Mouse (Mus musculus) right cerebral cortex, adult 18-20 months (tissue): Measurements from ENCODE around the gene Tbxas1.

ENCODE experiments used
- DNase-seq: peaks from one replicate; pipeline ENCODE4 v3.0.0; 2022; ENCODE audit warnings: mixed read lengths

Tbxas1 gene

GRCm38 (mm10) chr6:38966839-38967238, 91.6 kb downstream of the Tbxas1 start:
- no peak for DNase-seq

- DNase-seq: no peak
These were observed 92.1 kb downstream of the Tbxas1 start for GRCm38 (mm10) chr6:38967288-38967687.

GRCm38 (mm10) chr6:38967988-38968387, 92.8 kb downstream of the Tbxas1 start:
- DNase-seq: no peak

- no peak for DNase-seq
These were observed 94.9 kb downstream of the Tbxas1 start for GRCm38 (mm10) chr6:38969944-38970740.

DNA sequence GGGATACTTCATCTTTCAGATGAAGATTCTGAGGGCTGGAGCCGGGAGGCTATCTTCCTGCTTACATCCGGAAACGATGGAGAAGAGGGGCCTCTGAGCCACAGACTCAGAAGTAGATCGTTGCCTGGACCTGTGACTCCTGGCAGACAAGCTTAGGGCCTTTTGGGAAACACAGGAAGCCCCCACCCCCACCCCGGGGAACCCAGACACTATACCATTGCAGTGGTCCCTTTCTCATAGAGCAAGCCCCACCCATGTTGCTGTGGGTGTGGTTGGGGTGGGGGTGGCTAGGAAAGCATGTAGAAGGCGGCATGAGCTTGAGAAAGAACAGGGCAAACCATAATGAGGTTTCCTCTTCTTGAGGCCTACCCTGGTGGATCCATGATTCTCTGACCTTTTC, 95.6 kb downstream of the Tbxas1 start:
- no peak for DNase-seq

GRCm38 (mm10) chr6:38972826-38973225, 97.6 kb downstream of the Tbxas1 start:
- DNase-seq: no peak

GRCm38 (mm10) chr6:38973441-38974161, 98.4 kb downstream of the Tbxas1 start:
- no peak for DNase-seq

GRCm38 (mm10) chr6:38974162-38974525, 98.9 kb downstream of the Tbxas1 start:
- no peak for DNase-seq

GRCm38 (mm10) chr6:38974536-38975268, 99.5 kb downstream of the Tbxas1 start:
- DNase-seq: no peak

- DNase-seq: no peak
These were observed 100.7 kb downstream of the Tbxas1 start for GRCm38 (mm10) chr6:38975866-38976265.

DNA sequence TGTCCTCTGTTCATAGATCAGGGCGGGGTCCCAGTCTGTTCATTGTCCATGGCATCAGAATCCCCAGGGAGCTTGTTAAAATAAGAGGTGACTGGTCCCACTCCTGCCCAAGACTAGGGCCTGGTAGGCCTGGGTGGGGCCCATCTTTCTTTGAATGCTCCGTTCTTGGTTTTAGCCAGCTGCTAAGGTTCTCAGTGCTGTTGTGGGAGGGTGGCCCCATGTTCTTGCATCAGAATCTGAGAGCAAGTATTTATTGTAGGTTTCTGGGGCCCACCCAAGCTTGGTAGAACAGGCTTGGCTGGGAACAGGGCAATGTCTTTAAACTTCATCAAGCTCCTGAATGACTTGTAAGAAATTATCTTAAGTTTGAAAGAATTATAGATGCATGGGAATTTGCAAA, 101.2 kb downstream of the Tbxas1 start:
- DNase-seq: no peak

DNA sequence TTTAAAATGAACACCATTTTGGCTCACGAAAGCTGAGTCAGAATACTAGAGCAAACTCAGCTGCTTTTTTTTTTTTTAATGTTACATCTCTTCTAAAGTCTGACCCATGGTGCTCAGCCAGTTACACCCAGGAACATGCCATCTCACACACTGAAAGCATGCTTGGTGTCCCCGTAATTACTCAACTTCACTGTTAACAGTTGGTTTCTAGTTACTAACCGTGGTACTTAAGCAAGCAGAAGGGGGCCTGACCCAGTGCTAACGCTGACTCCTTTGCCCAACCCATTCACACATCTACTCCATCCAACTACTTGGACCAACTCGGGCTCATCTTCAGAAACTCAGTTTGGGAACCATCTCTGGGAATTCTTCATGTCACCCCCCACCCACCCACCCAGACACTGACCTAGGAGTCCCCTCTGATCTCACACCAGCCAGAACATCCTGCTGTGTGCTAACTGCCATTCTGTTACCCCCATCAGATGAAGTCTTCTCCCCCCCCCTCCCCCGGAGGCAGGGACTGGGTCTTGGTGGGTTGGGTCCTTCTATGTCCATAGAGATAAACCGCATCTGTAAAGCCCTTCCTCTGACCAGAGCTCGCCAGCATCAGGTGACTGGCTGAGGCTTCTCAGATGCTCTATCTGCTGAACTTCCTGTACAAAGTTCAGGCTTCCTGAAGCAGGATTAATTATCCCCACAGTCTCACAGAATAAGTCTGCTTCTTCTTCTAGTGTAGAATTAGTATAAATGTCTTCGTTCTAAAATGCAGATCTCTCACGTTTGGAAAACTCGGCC, 105.9 kb downstream of the Tbxas1 start:
- DNase-seq: no peak

GRCm38 (mm10) chr6:38982071-38982470, 106.9 kb downstream of the Tbxas1 start:
- no peak for DNase-seq

- no peak for DNase-seq
These were observed 107.5 kb downstream of the Tbxas1 start for GRCm38 (mm10) chr6:38982656-38983055.

- DNase-seq: peak; percentile 17
These were observed 107.9 kb downstream of the Tbxas1 start for GRCm38 (mm10) chr6:38983060-38983459.

- DNase-seq: no peak
These were observed 109.4 kb downstream of the Tbxas1 start for GRCm38 (mm10) chr6:38984626-38985025.

GRCm38 (mm10) chr6:38986641-38987040, 111.4 kb downstream of the Tbxas1 start:
- no peak for DNase-seq

DNA sequence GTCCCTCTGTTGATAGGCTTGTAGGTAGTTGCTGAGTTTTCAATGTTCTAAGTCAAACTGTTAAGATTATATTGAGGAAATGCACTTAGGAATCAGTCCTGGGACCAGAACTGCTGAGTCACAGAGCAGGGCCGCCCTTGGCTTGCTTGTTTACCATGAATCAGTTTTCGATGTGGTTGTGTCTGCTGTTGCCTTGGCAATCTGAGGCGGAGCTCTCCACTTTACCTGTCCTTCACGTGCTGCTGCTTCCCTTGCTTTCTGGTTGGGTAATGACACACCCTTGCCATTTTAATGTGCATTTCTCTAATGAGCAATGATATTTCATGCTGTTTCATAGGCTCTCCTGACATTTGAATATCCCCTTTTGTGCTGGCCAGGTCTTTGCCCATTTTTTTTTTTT, 116.8 kb downstream of the Tbxas1 start:
- DNase-seq: no peak

DNA sequence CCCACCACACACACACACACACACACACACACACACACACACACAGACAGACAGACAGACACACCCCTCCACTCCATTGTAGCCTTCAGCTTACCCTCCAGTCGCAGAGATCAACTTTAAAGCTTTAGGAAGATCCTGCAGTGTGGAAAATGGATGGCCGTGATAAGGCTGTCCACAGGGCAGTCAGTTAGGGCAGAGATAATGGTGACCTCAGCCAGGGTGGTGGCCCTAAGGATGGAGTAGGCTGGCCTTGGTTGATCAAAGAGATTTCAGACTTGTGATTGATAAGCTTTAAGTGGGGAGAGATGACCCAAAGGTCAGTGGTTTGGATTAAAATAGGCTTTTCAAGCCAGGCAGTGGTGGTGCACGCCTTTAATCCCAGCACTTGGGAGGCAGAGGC, 120.6 kb downstream of the Tbxas1 start:
- DNase-seq: no peak

GRCm38 (mm10) chr6:38997838-38998237, 122.6 kb downstream of the Tbxas1 start:
- DNase-seq: no peak

- no peak for DNase-seq
These were observed 127.9 kb downstream of the Tbxas1 start for GRCm38 (mm10) chr6:39003126-39003525.

DNA sequence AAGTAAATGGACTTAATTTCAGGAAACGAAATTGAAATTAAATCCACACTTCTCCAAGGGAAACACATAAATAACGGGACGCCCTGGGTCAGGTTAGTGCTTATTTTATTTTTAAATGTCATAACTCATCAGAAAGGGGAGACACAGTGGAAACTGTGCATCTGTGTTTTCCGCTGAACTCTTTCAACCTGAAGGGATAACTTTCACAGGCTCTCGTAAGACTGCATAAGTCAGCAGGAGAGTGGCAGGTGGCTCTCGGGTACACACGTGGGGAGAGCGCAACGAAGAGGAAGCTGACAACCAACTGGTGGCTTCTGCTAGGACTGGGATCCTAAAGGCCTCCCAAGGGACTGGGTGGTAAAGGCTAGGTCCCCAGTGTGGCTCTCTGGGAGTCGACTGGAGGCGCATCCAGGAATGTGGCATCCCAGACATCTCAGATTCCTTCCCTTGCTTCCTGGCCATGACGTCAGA, 128.8 kb downstream of the Tbxas1 start:
- DNase-seq: no peak
